Mouse (Mus musculus) embryo, embryonic 11.5 days (tissue): ENCODE results near the gene Fgfr2.

Source experiments
- DNase-seq: peaks from one replicate; pipeline ENCODE4 v3.0.0-alpha.2; 2012; ENCODE audit warnings: low read depth, low spot score

The Fgfr2 gene

GRCm38 (mm10) chr7:130780866-130781419 is 2342.2 kb downstream of the Fgfr2 start:
- DNase-seq = no peak

- DNase-seq = no peak
Measured at GRCm38 (mm10) chr7:130773914-130774630, 2349.1 kb downstream of the Fgfr2 start, which contains the start of gene Btbd16. Btbd16 (plus strand) TSS chr7:130774069.

- no peak for DNase-seq
Measured at GRCm38 (mm10) chr7:130773171-130773830, 2349.8 kb downstream of the Fgfr2 start.

- peak; percentile 59 for DNase-seq
Measured at GRCm38 (mm10) chr7:130770707-130771106, 2352.4 kb downstream of the Fgfr2 start.

GRCm38 (mm10) chr7:130768151-130768550 is 2355.0 kb downstream of the Fgfr2 start:
- DNase-seq = no peak

- no peak for DNase-seq
Measured at GRCm38 (mm10) chr7:130766411-130767170, 2356.6 kb downstream of the Fgfr2 start.

- no peak for DNase-seq
Measured at GRCm38 (mm10) chr7:130764160-130764559, 2359.0 kb downstream of the Fgfr2 start.

- DNase-seq = peak; percentile 65
Measured at GRCm38 (mm10) chr7:130762071-130762897, 2360.9 kb downstream of the Fgfr2 start.

GRCm38 (mm10) chr7:130757326-130757865 is 2365.8 kb downstream of the Fgfr2 start:
- no peak for DNase-seq

- no peak for DNase-seq
Measured at GRCm38 (mm10) chr7:130756343-130756835, 2366.8 kb downstream of the Fgfr2 start.

GRCm38 (mm10) chr7:130754790-130755189 is 2368.4 kb downstream of the Fgfr2 start:
- no peak for DNase-seq

GRCm38 (mm10) chr7:130751678-130752077 is 2371.5 kb downstream of the Fgfr2 start:
- DNase-seq = no peak

- DNase-seq = peak; percentile 29
Measured at GRCm38 (mm10) chr7:130750752-130751490, 2372.2 kb downstream of the Fgfr2 start.

GRCm38 (mm10) chr7:130749165-130749564 is 2374.0 kb downstream of the Fgfr2 start:
- no peak for DNase-seq

- no peak for DNase-seq
Measured at GRCm38 (mm10) chr7:130743239-130744025, 2379.7 kb downstream of the Fgfr2 start.

- DNase-seq = no peak
Measured at GRCm38 (mm10) chr7:130741099-130741498, 2382.1 kb downstream of the Fgfr2 start.

GRCm38 (mm10) chr7:130734195-130734787 is 2388.9 kb downstream of the Fgfr2 start:
- no peak for DNase-seq

GRCm38 (mm10) chr7:130733423-130733822 is 2389.7 kb downstream of the Fgfr2 start:
- DNase-seq = no peak

- no peak for DNase-seq
Measured at GRCm38 (mm10) chr7:130732908-130733307, 2390.2 kb downstream of the Fgfr2 start.
